Mouse (Mus musculus) layer of hippocampus, adult 11-12 months (tissue): ENCODE measurements at regions not wholly inside any gene's neighbourhood (a gene's known extent, or its start where the extent isn't known, plus 50 kb on each side); places are given as distances from the start of the nearest gene placed in this dataset.

Experiments used
- DNase-seq: peaks from one replicate; pipeline ENCODE4 v3.0.0; 2022; ENCODE audit warnings: low spot score

GRCm38 (mm10) chr14:80789131-80789530 lies 805.2 kb downstream of the Olfm4 start:
- no peak for DNase-seq

GRCm38 (mm10) chr14:80799370-80799959 lies 815.6 kb downstream of the Olfm4 start:
- DNase-seq: no peak

GRCm38 (mm10) chr14:80830476-80830875 lies 846.6 kb downstream of the Olfm4 start:
- no peak for DNase-seq

GRCm38 (mm10) chr14:80844550-80844949 lies 860.7 kb downstream of the Olfm4 start:
- no peak for DNase-seq

- peak; percentile 86 for DNase-seq
These were observed 861.8 kb downstream of the Olfm4 start for GRCm38 (mm10) chr14:80845576-80846269.

DNA sequence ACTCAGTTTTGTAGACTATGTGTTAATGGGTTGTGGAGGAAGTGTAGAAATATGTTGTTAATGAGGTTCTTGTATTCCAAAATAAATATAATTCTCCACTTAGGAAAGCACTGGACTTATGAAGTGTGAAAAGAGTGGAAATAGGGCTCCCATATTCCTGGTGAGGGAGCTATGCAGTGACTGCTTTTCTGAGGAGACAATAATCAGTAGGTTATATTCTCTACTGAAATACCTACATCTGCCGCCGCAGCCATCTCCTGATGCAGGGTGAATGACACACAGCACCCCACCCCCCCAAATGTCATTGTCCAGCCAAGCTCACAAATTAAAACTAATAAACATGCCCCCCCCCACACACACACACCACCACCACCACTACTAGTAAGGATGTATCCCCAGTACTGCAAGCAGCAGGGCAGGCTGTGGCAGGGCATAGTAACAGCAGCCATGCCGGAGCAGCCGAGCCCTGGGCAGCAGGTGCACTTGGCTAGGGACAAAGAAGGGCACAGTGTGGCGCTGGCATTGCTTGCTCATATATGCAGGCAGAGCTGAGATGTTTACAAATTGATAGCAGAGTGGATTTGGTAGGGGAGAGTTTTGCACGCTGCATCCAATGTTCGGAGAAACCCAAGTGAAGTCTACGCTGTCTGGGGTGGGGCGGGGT lies 862.7 kb downstream of the Olfm4 start:
- DNase-seq: no peak
